Mouse (Mus musculus): ENCODE data around the gene Cep135. TPM values are rescaled to one million over a fixed set of nuclear protein-coding genes. Genes with fewer than 3 reads are reported as not detected.

Cep135 gene
- 0.12 and 0.17 TPM in 2 replicates for polyA plus RNA-seq (2012; rRNA removed)

DNA sequence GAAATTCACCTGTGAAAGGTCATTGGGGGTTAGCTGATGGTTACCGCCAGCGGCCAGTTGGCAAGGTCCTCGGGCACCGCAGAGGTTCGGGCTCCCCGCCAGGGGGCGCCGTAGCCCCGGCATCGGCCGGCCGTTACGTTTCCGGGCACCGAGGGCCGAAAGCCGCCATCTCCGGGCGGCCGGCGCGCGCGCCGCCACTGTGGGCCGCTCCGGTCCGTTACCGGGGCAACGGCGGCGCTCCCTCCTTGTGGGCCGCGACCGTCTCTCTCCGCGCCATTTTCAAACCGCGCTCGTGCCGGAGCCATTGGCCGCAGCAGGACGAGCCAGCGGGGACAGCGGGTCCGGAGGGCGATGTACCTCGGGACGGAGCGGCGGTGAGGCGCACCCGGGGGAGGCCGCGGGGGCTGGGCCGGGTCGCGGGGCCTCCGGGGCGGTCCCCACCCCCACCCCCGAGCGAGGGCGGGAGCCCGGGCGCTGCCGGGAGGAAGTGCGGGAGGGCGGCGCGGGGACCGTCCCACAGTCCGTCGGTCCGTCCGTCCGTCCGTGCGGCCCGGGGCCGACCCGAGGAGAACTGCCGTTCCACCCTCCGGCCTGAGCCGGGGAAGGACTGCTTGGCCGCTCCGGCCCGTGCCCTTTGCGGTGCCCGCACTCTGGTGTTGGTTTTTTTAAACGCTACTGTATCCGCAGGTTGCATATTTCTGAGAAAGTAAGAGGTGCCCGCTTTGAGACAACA is at the start of gene Cep135:
Cep135 (plus strand) TSS at position 148 of the 733 bp plus-strand sequence.

DNA sequence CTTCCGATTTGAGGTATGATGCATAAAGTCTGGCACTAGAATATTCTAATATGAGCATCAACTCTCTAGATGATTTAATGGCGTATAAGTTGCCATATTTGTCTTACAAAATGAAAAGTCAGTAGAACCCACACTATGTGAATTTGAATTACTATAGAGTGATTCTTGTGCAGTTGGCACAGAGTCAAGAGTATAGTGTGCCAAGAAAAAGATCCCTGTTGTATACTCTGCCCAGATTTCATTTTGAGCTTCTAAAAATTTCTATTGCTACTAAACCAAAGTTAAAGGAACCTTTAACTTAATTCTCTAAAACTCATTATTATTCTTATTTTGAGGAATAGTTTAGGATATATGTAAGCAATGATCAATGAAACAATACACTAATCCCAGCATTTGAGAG is 67.7 kb downstream of the Cep135 start, which contains the start of gene C530008M17Rik:
C530008M17Rik (plus strand) TSS at position 301 of the 400 bp plus-strand sequence.

Other genes starting within 250 kb of the Cep135 start
- 12.5 and 27.3 TPM in 2 replicates for gene Nmu, start 224.9 kb upstream of the Cep135 start, polyA plus RNA-seq (2012; rRNA removed)
- not detected in 2 replicates for gene Gm7271, start 104.7 kb upstream of the Cep135 start, polyA plus RNA-seq (2012; rRNA removed)
- gene Exoc1, start 59.4 kb upstream of the Cep135 start, polyA plus RNA-seq (2012; rRNA removed) = 4.4 and 6.1 TPM in 2 replicates
- gene C530008M17Rik, start 67.8 kb downstream of the Cep135 start, polyA plus RNA-seq (2012; rRNA removed) = 1.5 and 3.2 TPM in 2 replicates